Mouse (Mus musculus): ENCODE results near the gene Scn10a. TPM values are rescaled to one million over a fixed set of nuclear protein-coding genes. Genes with fewer than 3 reads are reported as not detected.

Gene Scn10a
- polyA plus RNA-seq, 1 experiment = 0.68 TPM

DNA sequence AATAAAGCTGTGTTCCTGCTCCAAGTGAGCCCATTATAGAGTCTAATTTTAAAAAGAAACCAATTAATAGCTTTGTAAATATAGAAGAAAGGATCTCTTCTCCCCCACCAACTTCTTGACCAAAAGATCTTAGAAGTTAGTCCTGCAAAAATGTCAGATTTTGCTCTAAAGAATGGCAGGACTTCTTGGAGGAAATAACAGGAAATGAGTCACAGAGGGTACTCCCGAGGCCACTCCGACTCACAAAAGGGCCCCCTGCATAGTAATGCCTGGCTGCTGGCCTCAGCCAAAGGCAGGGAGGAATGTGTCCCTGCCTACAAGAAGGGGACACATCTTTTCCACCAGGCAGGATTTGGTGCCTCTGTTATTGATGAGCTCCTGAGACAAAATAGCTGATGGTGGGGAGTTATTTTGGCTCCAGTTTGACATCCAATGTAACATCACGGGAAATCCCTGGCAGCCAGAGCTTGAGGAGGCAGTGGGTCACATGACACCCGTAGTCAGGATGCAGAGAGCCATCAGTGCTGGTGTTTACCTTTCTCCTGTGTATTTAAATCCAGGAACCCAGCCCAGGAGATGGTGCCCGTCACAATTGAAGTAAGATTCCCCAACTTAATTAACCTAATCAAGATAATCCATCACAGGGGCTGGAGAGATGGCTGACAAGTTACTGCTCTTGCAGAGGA is 22.1 kb upstream of the Scn10a start:
- Histone ChIP-seq H3K27me3 (ENCODE audit: control insufficient read depth, insufficient read depth, low read length) (no peaks in the 10 kb centered on the region), H3K4me1 (ENCODE audit: control insufficient read depth, insufficient read depth, low read length) (no peaks in the 10 kb centered on the region), H3K36me3 (ENCODE audit: control insufficient read depth, insufficient read depth, low read length) (no peaks in the 10 kb centered on the region), H3K27ac (ENCODE audit: control insufficient read depth, insufficient read depth, low read depth, low read length) (no peak overlapping the region), H3K4me3 (ENCODE audit: control insufficient read depth, low read depth, low read length) (no peak overlapping the region)
- TF ChIP-seq CTCF (IDR thresholded peaks at IDR 0.05; ENCODE audit: control insufficient read depth, insufficient read depth, insufficient replicate concordance, low read depth, low read length) (no peak), POLR2A (IDR thresholded peaks at IDR 0.05; ENCODE audit: control insufficient read depth, low read depth, low read length) (no peak)

DNA sequence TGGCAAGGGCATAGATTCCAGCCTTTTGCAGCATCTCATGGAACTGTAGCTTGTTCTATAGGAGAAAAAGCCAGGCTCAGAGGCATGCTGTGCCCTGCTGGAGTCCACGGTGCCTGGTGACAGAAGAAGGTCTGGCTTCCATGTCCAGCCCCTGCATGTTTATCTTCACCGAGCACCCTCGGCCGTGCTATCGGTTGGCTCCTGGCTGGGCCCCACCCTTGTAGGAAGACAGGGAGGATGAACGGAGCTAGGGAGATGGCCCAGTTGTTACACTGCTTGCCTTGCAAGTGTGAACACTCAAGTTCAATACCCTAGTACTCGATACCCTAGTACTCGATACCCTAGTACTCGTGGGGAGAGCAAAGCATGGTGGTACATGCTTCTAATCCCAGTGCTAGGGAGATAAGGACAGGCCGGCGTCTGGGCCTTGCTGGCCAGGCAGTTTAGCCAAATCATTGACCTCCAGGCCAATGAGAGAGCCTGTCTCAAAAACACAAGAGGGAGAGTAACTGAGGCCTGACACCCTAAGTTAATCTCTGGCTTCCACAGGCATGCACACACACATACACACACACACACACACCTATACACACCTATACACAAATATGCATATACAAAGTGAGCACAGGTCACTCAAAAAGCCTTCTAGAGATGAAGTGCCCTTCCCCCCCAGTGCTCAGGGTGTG is 9.4 kb upstream of the Scn10a start:
- TF ChIP-seq POLR2A (IDR thresholded peaks at IDR 0.05; ENCODE audit: control insufficient read depth, low read depth, low read length) (no peak), CTCF (IDR thresholded peaks at IDR 0.05; ENCODE audit: control insufficient read depth, insufficient read depth, insufficient replicate concordance, low read depth, low read length) (no peak)
- Histone ChIP-seq H3K27ac (ENCODE audit: control insufficient read depth, insufficient read depth, low read depth, low read length) (no peak overlapping the region), H3K4me3 (ENCODE audit: control insufficient read depth, low read depth, low read length) (no peak overlapping the region), H3K36me3 (ENCODE audit: control insufficient read depth, insufficient read depth, low read length) (no peaks in the 10 kb centered on the region), H3K4me1 (ENCODE audit: control insufficient read depth, insufficient read depth, low read length) (peaks cover 3% of the 10 kb centered on the region), H3K27me3 (ENCODE audit: control insufficient read depth, insufficient read depth, low read length) (no peaks in the 10 kb centered on the region)

DNA sequence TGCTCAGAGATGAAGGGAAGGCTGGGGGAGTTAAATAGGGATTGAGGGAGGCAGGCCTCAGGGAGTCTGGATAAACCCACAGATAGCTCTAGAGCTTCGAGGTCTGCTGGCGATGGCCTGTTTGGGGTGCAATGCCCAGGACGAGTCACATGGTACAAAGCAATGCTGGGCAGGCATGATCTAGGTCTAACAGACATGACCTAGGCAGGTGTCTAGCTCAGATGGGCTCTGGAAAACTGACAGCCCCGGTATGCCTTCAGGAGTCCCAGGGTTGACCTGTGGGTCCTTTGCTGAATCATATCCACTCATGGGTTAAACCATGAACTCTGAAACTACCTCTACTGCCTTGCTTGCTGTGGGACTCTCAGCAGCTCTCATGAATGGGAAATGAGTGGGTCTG is 7.9 kb upstream of the Scn10a start:
- no peak overlapping the region for H3K4me3 ChIP-seq (ENCODE audit: control insufficient read depth, low read depth, low read length)
- no peaks in the 10 kb centered on the region for H3K36me3 ChIP-seq (ENCODE audit: control insufficient read depth, insufficient read depth, low read length)
- H3K4me1 ChIP-seq (ENCODE audit: control insufficient read depth, insufficient read depth, low read length) = peaks cover 3% of the 10 kb centered on the region
- H3K27ac ChIP-seq (ENCODE audit: control insufficient read depth, insufficient read depth, low read depth, low read length) = no peak overlapping the region
- no peaks in the 10 kb centered on the region for H3K27me3 ChIP-seq (ENCODE audit: control insufficient read depth, insufficient read depth, low read length)
- TF ChIP-seq CTCF (IDR thresholded peaks at IDR 0.05; ENCODE audit: control insufficient read depth, insufficient read depth, insufficient replicate concordance, low read depth, low read length) = no peak
- TF ChIP-seq POLR2A (IDR thresholded peaks at IDR 0.05; ENCODE audit: control insufficient read depth, low read depth, low read length) = no peak

DNA sequence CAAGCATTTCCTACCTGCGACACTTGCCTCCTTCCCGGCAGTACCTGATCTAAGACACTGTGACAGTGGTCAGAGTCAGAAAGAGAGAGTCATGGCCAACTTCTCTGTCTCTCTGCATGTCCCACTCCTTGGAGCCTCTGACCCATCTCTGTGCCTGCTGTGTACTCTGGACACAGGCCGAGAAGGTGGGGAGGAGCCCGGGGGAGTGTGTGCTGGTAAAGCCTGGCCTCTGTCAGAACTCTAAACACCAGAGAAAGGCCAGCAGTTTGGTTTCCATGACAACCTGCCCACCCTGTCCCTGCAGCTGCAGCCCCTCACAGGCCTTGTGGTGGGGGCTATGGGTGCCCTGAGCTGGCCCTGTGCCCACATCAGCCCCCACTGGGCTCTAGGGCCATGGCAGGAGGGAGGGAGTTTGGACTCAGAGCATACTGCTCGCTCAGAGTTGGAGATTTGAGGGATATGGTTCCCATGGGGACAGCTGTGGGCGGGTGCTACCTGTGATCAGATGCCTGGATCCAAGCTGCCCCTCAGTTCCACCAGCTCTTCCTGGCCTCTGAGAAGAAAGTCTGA is 6.3 kb upstream of the Scn10a start:
- no peak overlapping the region for H3K27ac ChIP-seq (ENCODE audit: control insufficient read depth, insufficient read depth, low read depth, low read length)
- H3K36me3 ChIP-seq (ENCODE audit: control insufficient read depth, insufficient read depth, low read length) = no peaks in the 10 kb centered on the region
- peaks cover 3% of the 10 kb centered on the region for H3K4me1 ChIP-seq (ENCODE audit: control insufficient read depth, insufficient read depth, low read length)
- no peak overlapping the region for H3K4me3 ChIP-seq (ENCODE audit: control insufficient read depth, low read depth, low read length)
- no peaks in the 10 kb centered on the region for H3K27me3 ChIP-seq (ENCODE audit: control insufficient read depth, insufficient read depth, low read length)
- no peak for TF ChIP-seq POLR2A (IDR thresholded peaks at IDR 0.05; ENCODE audit: control insufficient read depth, low read depth, low read length)
- no peak for TF ChIP-seq CTCF (IDR thresholded peaks at IDR 0.05; ENCODE audit: control insufficient read depth, insufficient read depth, insufficient replicate concordance, low read depth, low read length)

DNA sequence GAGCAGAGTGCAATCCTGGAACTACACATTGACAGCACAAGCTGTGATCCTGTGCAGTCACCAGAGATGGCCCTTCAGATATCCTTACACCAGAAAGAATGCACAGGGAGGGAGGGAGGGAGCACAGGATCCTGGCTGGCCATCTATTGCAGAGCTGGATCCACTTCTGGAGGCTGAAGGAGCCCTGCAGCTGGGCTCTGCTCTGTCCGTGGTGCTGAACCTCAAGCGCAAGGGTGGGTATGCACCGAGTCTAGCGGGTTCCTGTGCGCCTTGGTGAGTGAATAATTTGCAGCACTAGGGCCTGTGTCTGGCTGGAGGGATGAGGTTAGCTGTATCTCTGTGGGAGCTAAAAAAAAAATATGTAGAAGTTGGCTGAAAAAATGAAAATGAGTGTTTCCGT is 12.4 kb downstream of the Scn10a start:
- no peak for TF ChIP-seq POLR2A (IDR thresholded peaks at IDR 0.05; ENCODE audit: control insufficient read depth, low read depth, low read length)
- TF ChIP-seq CTCF (IDR thresholded peaks at IDR 0.05; ENCODE audit: control insufficient read depth, insufficient read depth, insufficient replicate concordance, low read depth, low read length) = no peak

DNA sequence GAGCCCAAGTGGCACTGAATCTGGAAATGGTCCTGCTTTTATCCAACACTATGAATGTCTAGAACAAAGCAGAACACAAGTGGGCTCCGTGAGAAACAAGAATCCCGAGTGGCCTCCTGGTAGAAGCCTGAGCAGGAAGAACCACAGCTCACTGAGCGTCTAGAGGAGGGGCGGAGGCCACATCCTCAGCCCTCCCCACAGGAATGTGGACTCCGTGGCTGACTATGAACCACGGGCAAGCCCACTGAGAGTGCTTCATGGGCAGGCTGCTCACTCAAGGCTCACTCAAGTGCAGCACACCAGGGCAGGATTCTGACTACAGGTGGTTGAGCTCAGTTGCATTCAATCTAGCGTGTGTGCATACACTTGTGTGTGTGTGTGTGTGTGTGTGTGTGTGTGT is 27.6 kb downstream of the Scn10a start:
- Histone ChIP-seq H3K27me3 (ENCODE audit: control insufficient read depth, insufficient read depth, low read length) (no peaks in the 10 kb centered on the region), H3K27ac (ENCODE audit: control insufficient read depth, insufficient read depth, low read depth, low read length) (no peak overlapping the region), H3K4me1 (ENCODE audit: control insufficient read depth, insufficient read depth, low read length) (no peaks in the 10 kb centered on the region), H3K36me3 (ENCODE audit: control insufficient read depth, insufficient read depth, low read length) (no peaks in the 10 kb centered on the region), H3K4me3 (ENCODE audit: control insufficient read depth, low read depth, low read length) (no peak overlapping the region)
- TF ChIP-seq CTCF (IDR thresholded peaks at IDR 0.05; ENCODE audit: control insufficient read depth, insufficient read depth, insufficient replicate concordance, low read depth, low read length) (no peak), POLR2A (IDR thresholded peaks at IDR 0.05; ENCODE audit: control insufficient read depth, low read depth, low read length) (no peak)

More for the DNA sequence above, 12.4 kb downstream of the Scn10a start:
- no peaks in the 10 kb centered on the region for H3K4me1 ChIP-seq (ENCODE audit: control insufficient read depth, insufficient read depth, low read length)
- H3K36me3 ChIP-seq (ENCODE audit: control insufficient read depth, insufficient read depth, low read length) = no peaks in the 10 kb centered on the region
- H3K27me3 ChIP-seq (ENCODE audit: control insufficient read depth, insufficient read depth, low read length) = no peaks in the 10 kb centered on the region
- H3K4me3 ChIP-seq (ENCODE audit: control insufficient read depth, low read depth, low read length) = no peak overlapping the region
- H3K27ac ChIP-seq (ENCODE audit: control insufficient read depth, insufficient read depth, low read depth, low read length) = no peak overlapping the region

DNA sequence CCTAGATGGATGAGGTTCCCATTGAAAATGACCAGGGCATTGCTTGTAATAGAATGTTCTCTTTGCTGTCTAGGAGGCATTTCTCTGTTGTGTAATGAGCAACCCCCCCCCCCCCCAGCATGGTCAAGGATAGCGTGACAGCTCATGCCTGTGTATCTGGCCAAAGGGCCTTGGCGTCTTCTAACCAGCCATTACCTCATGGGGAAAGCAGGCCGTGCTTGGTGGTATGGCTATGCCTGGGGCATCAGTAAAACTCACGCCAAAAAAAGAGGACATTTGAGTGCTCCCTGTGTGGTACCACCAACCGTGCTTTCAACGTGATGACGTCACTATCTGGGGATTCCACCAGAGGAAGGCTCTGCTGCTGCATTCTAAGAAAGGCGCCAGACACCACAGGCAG is 28.1 kb downstream of the Scn10a start:
- Histone ChIP-seq H3K27ac (ENCODE audit: control insufficient read depth, insufficient read depth, low read depth, low read length) (no peak overlapping the region), H3K4me3 (ENCODE audit: control insufficient read depth, low read depth, low read length) (no peak overlapping the region), H3K27me3 (ENCODE audit: control insufficient read depth, insufficient read depth, low read length) (no peaks in the 10 kb centered on the region), H3K36me3 (ENCODE audit: control insufficient read depth, insufficient read depth, low read length) (no peaks in the 10 kb centered on the region), H3K4me1 (ENCODE audit: control insufficient read depth, insufficient read depth, low read length) (no peaks in the 10 kb centered on the region)
- TF ChIP-seq CTCF (IDR thresholded peaks at IDR 0.05; ENCODE audit: control insufficient read depth, insufficient read depth, insufficient replicate concordance, low read depth, low read length) = no peak
- TF ChIP-seq POLR2A (IDR thresholded peaks at IDR 0.05; ENCODE audit: control insufficient read depth, low read depth, low read length) = no peak

Data from testis, adult 2 months (tissue).